Mouse (Mus musculus): Measurements from ENCODE around the gene Olfr740. TPM values are rescaled to one million over a fixed set of nuclear protein-coding genes. Genes with fewer than 3 reads are reported as not detected.

Olfr740 gene
- polyA plus RNA-seq (2017; shearing (Covaris generic)), result not detected

DNA sequence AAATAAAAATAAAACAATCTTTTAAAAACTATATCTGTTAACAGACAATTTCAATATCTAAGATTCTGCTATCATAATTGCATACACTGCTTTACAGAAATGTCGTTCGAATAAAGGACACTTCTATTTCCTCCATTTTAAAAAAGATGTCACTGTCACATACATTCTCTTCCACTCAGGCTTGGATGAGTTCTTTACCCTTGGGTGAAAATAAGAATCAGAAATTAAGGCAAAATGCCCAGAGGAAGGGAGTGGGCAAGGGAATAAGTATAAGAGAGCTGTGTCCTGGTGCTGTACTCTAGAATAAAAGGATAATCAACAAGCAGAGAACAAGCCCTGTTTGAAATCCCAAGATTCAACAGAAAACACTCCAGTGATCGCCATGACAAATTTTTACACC lies at the start of gene Olfr740:
TSS of gene Olfr740 (plus strand) at position 301 of the 400 bp plus-strand sequence.

DNA sequence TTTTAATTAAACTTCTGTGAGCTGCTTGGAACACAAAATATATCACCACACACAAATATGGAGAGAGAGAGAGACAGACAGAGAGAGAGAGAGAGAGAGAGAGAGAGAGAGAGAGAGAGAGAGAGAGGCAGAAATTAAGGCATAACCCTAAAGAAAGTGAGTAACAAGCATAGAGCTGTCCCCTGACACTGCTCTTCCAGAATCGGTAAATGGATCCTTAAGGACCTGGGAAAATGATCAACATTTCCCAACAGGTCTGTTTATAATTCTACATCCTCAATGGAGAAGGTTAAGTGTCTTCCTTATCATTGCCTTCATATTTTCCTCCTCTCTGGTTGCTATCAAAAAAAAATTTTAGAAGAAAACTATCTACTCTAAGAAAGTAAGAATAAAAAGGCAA lies 38.1 kb upstream of the Olfr740 start, which contains the start of gene Olfr738:
TSS of gene Olfr738 (plus strand) at position 301 of the 400 bp plus-strand sequence.

DNA sequence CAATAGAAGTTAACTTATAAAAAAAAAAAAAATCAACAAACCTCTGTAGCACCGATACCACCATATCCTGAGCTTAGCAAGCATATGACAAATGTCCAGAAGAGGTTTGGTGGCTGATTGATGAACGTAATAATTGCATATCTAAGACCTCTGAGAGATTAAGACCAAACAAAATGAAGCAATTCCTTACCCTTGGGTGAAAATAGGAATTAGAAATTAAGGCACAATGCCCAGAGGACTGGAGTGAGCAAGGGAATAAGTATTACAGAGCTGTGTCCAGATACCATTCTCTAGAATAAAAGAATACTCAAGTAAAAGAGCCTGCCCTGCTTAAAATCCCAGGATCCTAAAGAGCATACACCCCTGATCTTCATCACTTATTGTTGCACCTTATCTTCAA lies 27.0 kb upstream of the Olfr740 start, which contains the start of gene Olfr739:
TSS of gene Olfr739 (plus strand) at position 301 of the 400 bp plus-strand sequence.

DNA sequence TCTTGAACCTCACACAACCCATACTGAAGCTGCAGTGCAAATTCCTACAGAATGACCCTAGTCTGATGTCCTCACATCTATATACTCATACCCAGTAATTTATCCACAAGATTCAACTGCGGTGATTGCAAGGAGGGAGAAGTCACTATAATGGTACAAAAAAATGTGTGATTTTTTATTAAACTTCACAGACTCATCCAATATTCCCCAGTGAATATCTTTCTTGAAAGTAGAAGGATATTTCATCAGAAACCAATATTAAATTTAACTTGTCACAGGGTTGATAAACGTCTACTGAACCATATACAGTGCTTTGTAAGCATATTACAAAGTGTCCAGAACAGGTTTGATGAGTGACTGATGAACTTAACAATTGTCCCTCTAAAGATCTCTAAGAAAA lies 27.1 kb downstream of the Olfr740 start, which contains the start of gene Olfr741:
TSS of gene Olfr741 (plus strand) at position 301 of the 400 bp plus-strand sequence.

DNA sequence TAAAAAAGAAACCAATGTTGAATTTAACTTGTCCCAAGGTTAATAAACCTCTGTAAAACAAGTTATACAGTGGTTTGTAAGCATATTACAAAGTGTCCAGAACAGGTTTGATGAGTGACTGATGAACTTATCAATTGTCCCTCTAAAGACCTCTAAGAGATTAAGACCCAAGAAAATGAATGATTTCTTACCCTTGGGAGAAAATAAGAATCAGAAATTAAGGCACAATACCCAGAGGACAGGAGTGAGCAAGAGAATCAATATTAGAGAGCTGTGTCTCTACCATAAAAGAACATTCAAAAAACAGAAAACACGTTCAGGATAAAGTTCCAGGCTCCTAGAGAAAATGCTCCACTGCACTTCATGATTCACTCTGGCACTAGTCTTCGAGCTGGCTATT lies 58.0 kb downstream of the Olfr740 start, which contains the start of gene Olfr742:
TSS of gene Olfr742 (plus strand) at position 301 of the 400 bp plus-strand sequence.

Other genes with a start within 250 kb of the Olfr740 start
- 0.05 TPM for gene Olfr731, start 203.7 kb upstream of the Olfr740 start, polyA plus RNA-seq (2017; shearing (Covaris generic))
- not detected for gene Olfr732, start 161.3 kb upstream of the Olfr740 start, polyA plus RNA-seq (2017; shearing (Covaris generic))
- not detected for gene Olfr733, start 144.0 kb upstream of the Olfr740 start, polyA plus RNA-seq (2017; shearing (Covaris generic))
- gene Olfr734, start 118.8 kb upstream of the Olfr740 start, polyA plus RNA-seq (2017; shearing (Covaris generic)), result not detected
- gene Olfr735, start 96.7 kb upstream of the Olfr740 start, polyA plus RNA-seq (2017; shearing (Covaris generic)), result not detected
- not detected for gene Tlr11, start 87.6 kb upstream of the Olfr740 start, polyA plus RNA-seq (2017; shearing (Covaris generic))
- not detected for gene Olfr736, start 64.4 kb upstream of the Olfr740 start, polyA plus RNA-seq (2017; shearing (Covaris generic))
- not detected for gene Olfr738, start 38.0 kb upstream of the Olfr740 start, polyA plus RNA-seq (2017; shearing (Covaris generic))
- gene Olfr739, start 26.9 kb upstream of the Olfr740 start, polyA plus RNA-seq (2017; shearing (Covaris generic)), result not detected
- not detected for gene Olfr741, start 27.2 kb downstream of the Olfr740 start, polyA plus RNA-seq (2017; shearing (Covaris generic))
- gene Olfr742, start 58.1 kb downstream of the Olfr740 start, polyA plus RNA-seq (2017; shearing (Covaris generic)), result not detected
- gene Olfr743, start 76.3 kb downstream of the Olfr740 start, polyA plus RNA-seq (2017; shearing (Covaris generic)), result not detected
- gene Olfr744, start 169.3 kb downstream of the Olfr740 start, polyA plus RNA-seq (2017; shearing (Covaris generic)), result not detected
- gene Olfr745, start 193.8 kb downstream of the Olfr740 start, polyA plus RNA-seq (2017; shearing (Covaris generic)), result not detected
- not detected for gene Olfr746, start 201.5 kb downstream of the Olfr740 start, polyA plus RNA-seq (2017; shearing (Covaris generic))
- gene Olfr747, start 247.7 kb downstream of the Olfr740 start, polyA plus RNA-seq (2017; shearing (Covaris generic)), result not detected

Data from activated CD4-positive, CD25-positive, alpha-beta regulatory T cell, adult 9 weeks (primary cell).